Mouse (Mus musculus) midbrain, embryonic 11.5 days (tissue): Measurements from ENCODE around the gene Fnip2. TPM values are rescaled to one million over a fixed set of nuclear protein-coding genes. Genes with fewer than 3 reads are reported as not detected.

Source experiments
- ATAC-seq: fragments of 200-750 bp; cut with Nextera tagmentation; 2 replicates; pipeline ENCODE4 v1.8.0; 2017; ENCODE audit warnings: moderate TSS enrichment, moderate library complexity; ENCODE audit not compliant: low FRiP score
- DNase-seq: peaks from one replicate; pipeline ENCODE4 v3.0.0; 2015; ENCODE audit warnings: low spot score; ENCODE audit errors: missing footprints
- H3K27ac ChIP-seq: fragments of 300-500 bp; sonication (generic); 2 replicates; pipeline ENCODE4 v1.5.1; 2014; ENCODE audit warnings: low read depth, low read length
- H3K27me3 ChIP-seq: fragments of 300-500 bp; sonication (generic); 2 replicates; pipeline ENCODE4 v1.6.1; 2014; ENCODE audit warnings: mild to moderate bottlenecking, low read length, moderate library complexity, mixed read lengths; ENCODE audit not compliant: control insufficient read depth, insufficient read depth
- H3K36me3 ChIP-seq: fragments of 300-500 bp; sonication (generic); 2 replicates; pipeline ENCODE4 v1.6.1; 2014; ENCODE audit warnings: mild to moderate bottlenecking, low read length, moderate library complexity, mixed read lengths; ENCODE audit not compliant: control insufficient read depth, insufficient read depth
- H3K4me1 ChIP-seq: fragments of 300-500 bp; sonication (generic); 2 replicates; pipeline ENCODE4 v1.6.1; 2014; ENCODE audit warnings: low read length; ENCODE audit not compliant: control insufficient read depth, insufficient read depth
- H3K4me2 ChIP-seq: fragments of 300-500 bp; sonication (generic); 2 replicates; pipeline ENCODE4 v1.6.1; 2014; ENCODE audit warnings: mild to moderate bottlenecking, moderate library complexity
- H3K4me3 ChIP-seq: fragments of 300-500 bp; sonication (generic); 2 replicates; pipeline ENCODE4 v1.5.1; 2014; ENCODE audit warnings: low read depth, low read length
- H3K9ac ChIP-seq: fragments of 300-500 bp; sonication (generic); 2 replicates; pipeline ENCODE4 v1.6.1; 2014; ENCODE audit warnings: low read length
- H3K9me3 ChIP-seq: fragments of 300-500 bp; sonication (generic); 2 replicates; pipeline ENCODE4 v1.6.1; 2016; ENCODE audit warnings: low read length; ENCODE audit not compliant: control insufficient read depth
- WGBS: fragments of 180-500 bp; shearing (Covaris S2); extraction: QIAGEN DNeasy Blood & Tissue Kit; methylation state at CpG from one replicate; pipeline ENCODE4 v1.1.7; 2014; 5-methylcytosine and 5-hydroxymethylcytosine counted together
- polyA plus RNA-seq: library from polyadenylated mRNA; unstranded; fragments of >200 nt; fragmentation: Nextera tagmentation; extraction: Ambion mirVana; gene quantifications from 2 replicates; pipeline ENCODE4 v1.2.1, GENCODE M21; 2014

Fnip2 gene
- polyA plus RNA-seq, 1 experiment from 2014 or later, result 4.9 TPM

GRCm38 (mm10) chr3:79475980-79476379, 91.6 kb downstream of the Fnip2 start:
- H3K9ac ChIP-seq, result no peak overlapping the region
- no peaks in the 10 kb centered on the region for H3K27me3 ChIP-seq
- H3K36me3 ChIP-seq, result peaks cover under 1% of the 10 kb centered on the region; the same call in 1 of the 2 replicates
- no peak overlapping the region for H3K27ac ChIP-seq
- no peak overlapping the region for H3K4me2 ChIP-seq
- ATAC-seq (no peak), DNase-seq (no peak)
- H3K4me1 ChIP-seq, result peaks cover 5% of the 10 kb centered on the region; the same call in 1 of the 2 replicates
- no peak overlapping the region for H3K4me3 ChIP-seq
- H3K9me3 ChIP-seq, result no peaks in the 10 kb centered on the region
- 86% methylated on average over 2 of the region's 2 CpGs for WGBS

DNA sequence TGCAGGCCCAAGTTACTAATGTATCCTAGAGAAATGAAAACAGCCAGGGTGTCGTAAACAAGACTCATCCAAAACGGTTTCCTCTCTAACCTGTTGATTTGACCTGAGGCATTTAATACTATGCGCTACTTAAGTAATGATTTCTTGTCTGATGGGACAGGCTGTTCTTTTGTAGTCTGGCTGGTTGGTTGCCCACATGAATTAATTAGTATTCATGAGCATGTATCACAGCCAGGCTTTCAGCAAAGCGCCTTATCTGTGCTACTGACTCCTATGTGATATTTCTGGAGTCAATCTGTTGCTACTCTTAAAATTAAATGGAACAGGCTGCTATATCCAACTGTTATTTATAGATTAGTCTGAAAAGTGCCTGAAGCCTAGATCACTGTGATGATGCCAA, 92.7 kb downstream of the Fnip2 start:
- Histone ChIP-seq H3K9ac (no peak overlapping the region), H3K36me3 (no peaks in the 10 kb centered on the region; the same call in 1 of the 2 replicates), H3K4me1 (peaks cover 5% of the 10 kb centered on the region; the same call in 1 of the 2 replicates), H3K27me3 (no peaks in the 10 kb centered on the region), H3K27ac (no peak overlapping the region), H3K9me3 (no peaks in the 10 kb centered on the region), H3K4me2 (no peak overlapping the region), H3K4me3 (no peak overlapping the region)
- 61% methylated on average over 4 of the region's 4 CpGs for WGBS
- peak; percentile 88 for DNase-seq
- ATAC-seq, result peak; percentile 76; the same call in 1 of the 2 replicates

GRCm38 (mm10) chr3:79472362-79472761, 95.2 kb downstream of the Fnip2 start:
- Histone ChIP-seq H3K9ac (no peak overlapping the region), H3K27ac (no peak overlapping the region), H3K9me3 (no peaks in the 10 kb centered on the region), H3K4me2 (no peak overlapping the region), H3K4me3 (no peak overlapping the region), H3K4me1 (peaks cover 5% of the 10 kb centered on the region; the same call in 1 of the 2 replicates), H3K36me3 (no peaks in the 10 kb centered on the region), H3K27me3 (no peaks in the 10 kb centered on the region)
- ATAC-seq (no peak), DNase-seq (no peak)
- WGBS, result 94% methylated on average over 5 of the region's 5 CpGs

DNA sequence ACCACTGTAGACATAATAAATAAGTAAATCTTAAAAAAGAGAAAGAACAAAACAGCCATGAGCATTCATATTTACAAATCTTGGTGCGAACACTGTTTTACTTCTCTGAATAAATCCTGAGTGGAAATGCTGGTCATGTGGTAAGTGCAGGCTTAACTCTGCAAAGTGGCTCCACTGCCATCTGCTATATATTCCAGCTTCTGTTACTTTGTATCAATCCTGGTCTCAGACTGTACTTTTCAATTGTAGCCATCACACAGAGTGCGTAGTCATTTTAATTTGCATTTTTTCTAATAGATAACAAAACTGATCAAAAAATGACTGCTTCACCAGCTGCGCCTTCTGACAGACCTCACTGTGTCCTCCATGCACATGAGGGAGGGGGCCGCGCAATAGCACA, 98.2 kb downstream of the Fnip2 start:
- H3K27me3 ChIP-seq, result no peaks in the 10 kb centered on the region
- DNase-seq, result no peak
- no peak overlapping the region for H3K27ac ChIP-seq
- no peak overlapping the region for H3K4me2 ChIP-seq
- no peaks in the 10 kb centered on the region for H3K4me1 ChIP-seq
- WGBS, result 97% methylated on average over 5 of the region's 5 CpGs
- ATAC-seq, result no peak
- H3K9me3 ChIP-seq, result peaks cover 3% of the 10 kb centered on the region; the same call in 1 of the 2 replicates
- H3K9ac ChIP-seq, result no peak overlapping the region
- no peak overlapping the region for H3K4me3 ChIP-seq
- no peaks in the 10 kb centered on the region for H3K36me3 ChIP-seq

DNA sequence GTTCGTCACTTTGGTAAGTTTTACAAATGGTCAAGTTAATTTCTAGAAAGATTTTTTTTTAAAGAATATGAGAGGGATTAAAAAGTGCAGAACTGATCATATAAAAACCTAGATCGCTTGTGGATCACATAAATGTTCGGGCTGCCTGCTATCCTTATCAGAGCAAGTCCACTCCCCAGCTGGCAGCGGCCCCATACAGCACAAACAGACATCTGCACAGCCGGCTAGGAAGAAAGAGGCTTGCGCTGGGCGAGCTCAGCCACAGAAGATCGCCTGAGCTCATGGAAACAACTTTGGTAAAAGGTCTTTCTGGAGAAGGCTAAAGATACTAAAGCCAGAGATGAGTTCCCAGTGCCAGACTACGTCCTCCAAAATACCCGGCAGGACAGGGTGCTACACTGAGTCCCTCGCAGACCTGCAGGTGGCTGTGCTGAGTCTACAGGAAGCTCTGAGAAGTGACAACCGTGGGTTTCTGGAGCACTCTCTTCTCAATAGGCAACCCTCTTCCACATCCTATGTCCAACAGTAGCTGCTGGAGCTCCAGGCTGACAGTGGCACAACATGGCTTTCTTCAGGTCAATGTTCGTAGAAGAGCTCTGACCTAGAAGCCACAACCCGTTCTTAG, 108.8 kb downstream of the Fnip2 start:
- DNase-seq, result no peak
- H3K4me3 ChIP-seq, result no peak overlapping the region
- no peak overlapping the region for H3K9ac ChIP-seq
- ATAC-seq, result no peak
- H3K9me3 ChIP-seq, result no peaks in the 10 kb centered on the region
- H3K4me2 ChIP-seq, result no peak overlapping the region
- 91% methylated on average over 14 of the region's 14 CpGs for WGBS
- H3K27ac ChIP-seq, result no peak overlapping the region
- no peaks in the 10 kb centered on the region for H3K27me3 ChIP-seq
- peaks cover 5% of the 10 kb centered on the region; the same call in 1 of the 2 replicates for H3K4me1 ChIP-seq
- peaks cover 5% of the 10 kb centered on the region; the same call in 1 of the 2 replicates for H3K36me3 ChIP-seq

GRCm38 (mm10) chr3:79455761-79456160, 111.8 kb downstream of the Fnip2 start:
- WGBS, result 76% methylated on average over 11 of the region's 11 CpGs
- DNase-seq, result no peak
- no peak overlapping the region for H3K9ac ChIP-seq

GRCm38 (mm10) chr3:79452696-79453263, 114.8 kb downstream of the Fnip2 start:
- no peak overlapping the region for H3K4me2 ChIP-seq
- ATAC-seq (peak; percentile 92), DNase-seq (peak; percentile 93)
- H3K4me3 ChIP-seq, result no peak overlapping the region
- H3K36me3 ChIP-seq, result no peaks in the 10 kb centered on the region
- H3K27me3 ChIP-seq, result no peaks in the 10 kb centered on the region
- WGBS, result 40% methylated on average over 14 of the region's 14 CpGs
- peak overlapping the region; percentile 55; the same call in 1 of the 2 replicates for H3K27ac ChIP-seq
- H3K4me1 ChIP-seq, result peaks cover 9% of the 10 kb centered on the region
- no peaks in the 10 kb centered on the region for H3K9me3 ChIP-seq
- no peak overlapping the region for H3K9ac ChIP-seq

More at GRCm38 (mm10) chr3:79455761-79456160, 111.8 kb downstream of the Fnip2 start:
- Histone ChIP-seq H3K27me3 (no peaks in the 10 kb centered on the region), H3K4me1 (peaks cover 14% of the 10 kb centered on the region), H3K4me3 (no peak overlapping the region), H3K4me2 (no peak overlapping the region), H3K36me3 (peaks cover 5% of the 10 kb centered on the region; the same call in 1 of the 2 replicates), H3K27ac (no peak overlapping the region), H3K9me3 (no peaks in the 10 kb centered on the region)
- ATAC-seq, result no peak

DNA sequence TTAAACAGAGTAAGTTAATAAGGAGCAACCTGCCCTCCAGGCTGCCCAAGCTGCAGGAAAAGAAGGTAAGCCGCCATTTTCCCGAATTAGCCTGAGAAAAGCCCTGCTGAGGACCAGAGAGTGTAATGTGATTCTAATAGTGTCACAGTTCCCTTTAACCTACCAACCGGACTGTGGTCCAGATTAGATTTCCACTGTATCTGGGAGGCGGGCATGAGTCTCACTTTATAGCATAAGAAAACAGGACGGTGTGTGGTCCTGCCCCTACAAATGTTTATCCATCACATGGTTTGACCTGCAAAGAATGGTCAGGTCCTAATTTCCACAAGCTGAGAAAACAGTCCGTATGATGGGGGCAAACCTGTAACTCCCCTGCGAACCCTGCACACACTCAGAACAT, 118.2 kb downstream of the Fnip2 start:
- H3K9me3 ChIP-seq, result no peaks in the 10 kb centered on the region
- DNase-seq (no peak), ATAC-seq (no peak)
- H3K9ac ChIP-seq, result no peak overlapping the region
- H3K4me3 ChIP-seq, result no peak overlapping the region
- H3K36me3 ChIP-seq, result no peaks in the 10 kb centered on the region
- 77% methylated on average over 7 of the region's 7 CpGs for WGBS
- H3K4me2 ChIP-seq, result no peak overlapping the region
- peaks cover 9% of the 10 kb centered on the region for H3K4me1 ChIP-seq
- H3K27ac ChIP-seq, result no peak overlapping the region
- no peaks in the 10 kb centered on the region for H3K27me3 ChIP-seq

DNA sequence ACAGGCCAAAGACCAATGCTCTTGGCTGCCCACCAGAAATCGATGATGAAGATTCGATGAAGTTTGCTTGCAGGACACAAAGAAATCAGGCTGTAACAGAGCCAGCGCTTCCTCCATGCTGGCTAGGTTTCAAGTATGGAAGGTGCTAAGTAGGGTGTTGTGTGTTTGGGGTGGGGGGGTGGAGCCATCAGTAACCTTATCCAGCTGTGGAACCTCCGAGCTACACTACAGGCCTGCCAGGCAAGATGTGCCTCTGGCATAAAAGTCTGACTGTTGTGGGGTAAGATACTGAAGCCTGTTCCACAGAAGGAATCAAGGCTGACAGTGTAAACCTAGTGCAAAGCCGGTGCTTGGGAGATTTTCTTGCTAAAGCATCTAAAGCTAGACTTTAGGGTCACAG, 119.2 kb downstream of the Fnip2 start:
- DNase-seq (no peak), ATAC-seq (no peak)
- H3K36me3 ChIP-seq, result no peaks in the 10 kb centered on the region
- H3K4me1 ChIP-seq, result peaks cover 9% of the 10 kb centered on the region
- H3K4me3 ChIP-seq, result no peak overlapping the region
- H3K27ac ChIP-seq, result no peak overlapping the region
- H3K9ac ChIP-seq, result no peak overlapping the region
- WGBS, result 92% methylated on average over 5 of the region's 5 CpGs
- H3K9me3 ChIP-seq, result 0 out of 2 replicates have a peak, but pooled peaks cover 2% of the 10 kb centered on the region
- H3K4me2 ChIP-seq, result no peak overlapping the region
- H3K27me3 ChIP-seq, result no peaks in the 10 kb centered on the region
